Mouse (Mus musculus) thymus, postnatal 4 days (tissue): ENCODE measurements around the gene Alas2.

Experiments
- DNase-seq: peaks from one replicate; pipeline ENCODE4 v3.0.0; 2021

Gene Alas2

DNA sequence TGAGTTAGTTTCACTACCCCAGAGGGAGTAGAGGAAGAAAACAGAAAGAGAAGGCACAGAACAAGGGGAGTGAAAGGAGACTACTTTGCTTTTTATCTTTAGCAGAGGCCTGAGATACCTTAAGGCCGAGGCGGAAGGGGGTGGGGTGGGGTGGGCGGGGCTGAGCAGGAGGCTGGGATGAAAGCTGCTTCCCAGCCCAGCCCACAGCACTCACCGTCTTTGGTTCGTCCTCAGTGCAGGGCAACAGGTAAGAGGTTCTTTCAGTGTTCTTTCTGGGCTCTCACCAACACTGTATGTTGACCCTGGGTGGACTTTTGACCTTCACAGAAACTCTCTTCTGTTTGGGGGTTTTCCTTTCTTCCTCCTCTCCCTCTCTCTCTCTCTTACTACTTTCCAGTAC lies at the start of gene Alas2:
Gene Alas2 (plus strand): TSS at position 137 of the 400 bp plus-strand sequence.
- no peak for DNase-seq

DNA sequence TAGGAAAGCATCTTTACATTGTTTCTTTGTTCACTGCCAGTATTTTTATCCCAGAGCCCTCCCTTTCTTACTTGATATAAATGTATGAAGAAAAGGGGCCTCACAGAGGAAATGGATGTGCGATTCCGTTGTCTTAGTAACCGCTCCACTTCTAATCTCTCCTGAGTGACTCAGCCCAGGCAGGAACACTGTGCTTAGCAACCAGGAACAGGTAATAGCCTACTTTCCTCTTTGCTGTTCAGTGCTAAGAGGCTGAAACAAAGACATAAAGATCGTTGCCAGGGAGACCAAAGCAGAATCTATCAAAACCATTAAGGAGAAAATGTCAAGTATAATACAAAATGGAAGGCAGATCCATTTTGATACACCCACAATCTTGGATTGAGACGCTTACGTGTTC lies 38.5 kb upstream of the Alas2 start:
- DNase-seq, result no peak

DNA sequence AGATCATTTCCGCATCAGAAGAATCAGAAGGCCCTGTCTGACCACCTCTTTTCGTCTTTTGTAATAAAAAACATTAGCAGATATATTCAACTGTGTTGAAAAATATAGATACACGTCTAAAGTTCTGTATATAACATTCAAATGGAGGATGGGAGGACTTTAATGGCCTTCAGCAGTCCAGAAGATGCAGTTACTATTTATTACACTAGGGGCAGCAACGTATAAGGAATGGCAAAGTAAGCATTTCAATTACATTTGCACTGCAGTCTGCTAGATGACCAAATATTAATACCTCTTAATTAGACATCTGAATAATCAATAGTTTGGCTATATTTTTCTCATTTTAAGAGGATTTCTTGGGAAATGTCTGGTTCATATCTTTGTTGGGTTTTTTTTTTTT lies 36.5 kb upstream of the Alas2 start:
- DNase-seq, result no peak

DNA sequence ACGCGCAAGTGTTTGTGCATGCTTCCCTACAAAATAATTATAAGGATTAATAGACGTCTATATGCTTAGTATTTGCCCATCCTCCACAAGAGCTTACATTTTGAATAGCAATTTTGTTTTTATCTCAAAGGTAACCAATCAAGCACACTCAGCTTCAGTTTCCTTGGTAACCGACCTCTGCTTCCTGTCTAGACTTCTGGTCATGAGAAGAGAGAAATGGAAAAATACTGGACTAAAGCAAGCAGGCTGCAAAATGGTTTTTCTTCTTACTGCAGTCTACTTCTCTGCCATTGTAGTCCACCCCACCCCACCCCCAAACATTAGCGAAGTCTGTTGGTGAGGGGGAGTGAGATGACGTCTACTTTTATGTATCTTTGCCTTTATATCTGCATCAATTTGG lies 35.9 kb upstream of the Alas2 start:
- no peak for DNase-seq

DNA sequence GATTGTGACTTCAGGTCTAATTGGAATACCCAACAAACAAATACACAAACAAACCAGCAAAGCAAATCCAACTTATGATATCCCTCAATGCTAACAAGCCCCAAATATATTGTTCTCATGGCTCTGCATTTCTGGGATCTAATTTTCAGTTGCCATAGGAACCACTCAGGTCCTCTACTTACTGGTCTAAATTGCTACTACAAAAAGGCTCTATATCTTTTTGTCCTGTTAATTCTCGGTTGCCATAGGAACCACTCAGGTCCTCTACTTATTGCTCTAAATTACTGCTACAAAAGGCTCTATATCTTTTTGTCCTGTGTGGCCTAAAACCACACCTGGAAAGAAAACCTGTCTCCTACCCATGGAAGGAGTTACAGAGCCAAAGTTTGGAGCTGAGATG lies 33.0 kb upstream of the Alas2 start:
- no peak for DNase-seq

DNA sequence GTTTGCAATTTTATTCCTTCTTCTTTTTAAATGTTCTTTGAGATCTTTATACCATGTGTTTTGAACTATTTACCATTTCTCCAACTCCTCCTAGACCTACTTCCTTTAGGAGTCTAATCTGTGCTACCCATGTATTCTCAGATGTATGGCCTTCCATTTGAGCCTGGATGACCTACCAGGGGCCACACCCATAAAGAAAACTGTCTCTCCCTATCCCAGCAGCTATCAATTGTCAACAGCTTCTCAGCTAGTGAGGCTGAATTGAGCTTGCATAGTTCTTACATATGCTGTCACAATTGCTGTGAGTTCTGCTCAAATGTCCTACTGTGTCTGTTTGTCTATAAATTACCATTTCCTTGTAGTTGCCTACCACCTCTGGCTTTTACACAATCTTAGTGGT lies 31.2 kb upstream of the Alas2 start:
- DNase-seq, result no peak

DNA sequence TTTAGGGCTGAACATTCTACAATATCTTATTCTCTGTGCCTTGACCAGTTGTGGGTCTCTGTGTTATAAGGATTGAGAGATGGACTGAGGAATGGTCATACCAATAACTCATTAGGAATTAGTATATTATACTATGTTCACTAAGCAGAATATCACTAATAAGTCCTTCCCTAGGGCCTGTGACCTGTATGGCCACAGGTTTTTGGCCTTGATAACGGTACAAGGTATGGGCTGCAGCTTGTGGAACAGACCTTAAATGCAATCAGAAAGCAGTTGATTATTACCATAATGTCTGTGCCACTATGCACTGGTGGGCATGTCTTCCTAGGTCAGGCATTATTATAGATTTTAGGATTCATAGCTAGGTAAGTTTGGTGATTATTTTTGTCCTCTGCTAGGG lies 30.7 kb upstream of the Alas2 start:
- DNase-seq, result no peak

DNA sequence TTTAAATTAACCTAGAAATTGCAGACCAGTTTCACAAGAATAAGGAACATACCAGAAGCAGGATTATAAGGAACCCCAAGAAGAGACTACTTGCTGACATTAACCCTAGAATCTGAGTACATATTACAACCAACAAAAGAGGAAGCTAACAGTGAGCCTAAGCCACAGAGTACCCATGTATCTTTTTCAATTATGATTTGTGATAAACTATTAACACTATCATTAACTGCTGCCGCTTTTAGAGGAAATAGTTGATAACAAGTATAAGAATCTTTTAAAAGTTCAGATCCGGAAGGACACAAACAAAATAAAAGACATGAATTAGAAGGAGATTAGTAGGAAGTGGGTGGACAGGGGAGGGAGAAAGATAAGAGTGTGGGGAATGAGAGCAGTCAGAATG lies 7.1 kb upstream of the Alas2 start:
- DNase-seq, result no peak

DNA sequence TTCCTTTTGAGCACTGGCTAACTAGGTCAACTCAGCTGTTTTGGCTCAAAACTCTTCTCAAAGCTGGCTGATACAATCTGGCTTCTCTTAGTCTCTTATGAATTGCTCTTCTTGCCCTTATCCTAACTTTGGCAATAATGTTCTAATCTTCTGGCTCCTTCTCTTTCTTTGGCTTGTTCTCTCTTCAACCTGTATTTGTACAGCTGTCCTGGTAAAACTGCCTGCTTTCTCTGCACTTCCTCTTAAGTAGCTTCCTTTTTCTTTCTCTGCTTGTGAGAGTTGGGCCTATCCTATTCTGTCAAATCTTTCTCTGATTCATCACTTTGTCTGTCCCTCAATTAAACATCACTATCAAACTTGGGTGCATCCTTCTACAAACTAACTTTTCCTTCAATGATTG lies 5.5 kb upstream of the Alas2 start:
- no peak for DNase-seq

DNA sequence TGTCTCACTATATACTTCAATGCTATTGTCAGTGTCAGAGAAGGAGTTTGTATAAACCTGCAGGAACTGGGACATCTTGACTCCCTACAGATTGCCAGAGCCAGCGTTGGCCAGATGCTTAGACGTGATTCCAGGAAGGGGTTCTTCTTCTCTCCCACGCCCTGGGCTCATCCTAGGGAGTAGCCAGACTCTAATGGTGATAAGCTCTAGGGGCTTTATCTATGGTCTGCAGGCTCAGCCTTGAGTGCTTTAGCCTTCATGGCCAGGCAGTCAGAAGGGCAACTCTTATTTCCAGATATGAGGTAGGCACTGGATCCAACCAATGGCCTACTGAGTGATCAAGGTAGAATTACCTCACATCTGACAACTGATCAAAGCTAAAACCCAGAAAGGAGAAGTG lies 2.5 kb downstream of the Alas2 start:
- no peak for DNase-seq

DNA sequence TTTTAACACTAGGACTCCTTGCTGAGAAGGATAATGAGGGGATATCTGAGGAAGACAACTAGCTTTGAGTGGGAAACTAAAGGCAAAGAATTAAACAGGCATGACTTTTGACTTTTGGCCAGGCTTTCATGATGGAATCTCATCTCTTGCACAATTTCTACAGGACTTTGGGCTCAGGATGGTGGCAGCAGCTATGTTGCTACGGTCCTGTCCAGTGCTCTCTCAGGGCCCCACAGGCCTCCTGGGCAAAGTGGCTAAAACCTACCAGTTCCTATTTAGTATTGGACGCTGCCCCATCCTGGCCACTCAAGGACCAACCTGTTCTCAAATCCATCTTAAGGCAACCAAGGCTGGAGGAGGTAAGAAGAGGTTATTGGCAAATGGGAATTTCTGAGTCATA lies 4.8 kb downstream of the Alas2 start:
- DNase-seq, result no peak

DNA sequence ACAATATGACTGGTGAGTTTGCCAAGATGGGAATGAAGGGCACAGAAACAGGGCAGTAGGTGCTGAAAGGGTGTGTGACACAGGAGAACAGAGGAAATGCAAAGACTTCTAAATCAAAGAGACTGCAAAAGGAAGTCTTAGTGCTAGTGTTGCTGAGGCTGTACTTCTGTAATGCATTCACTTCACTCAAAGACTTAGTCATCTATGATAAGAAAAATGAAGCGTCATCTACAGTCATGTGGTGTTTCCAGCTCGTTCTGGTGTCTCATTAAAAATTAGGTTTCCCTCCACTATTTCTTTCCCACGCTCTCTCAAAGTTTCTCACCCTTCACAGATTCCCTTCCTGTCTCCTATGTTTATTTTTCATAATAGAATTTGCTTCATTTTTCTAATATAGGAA lies 6.9 kb downstream of the Alas2 start:
- no peak for DNase-seq

DNA sequence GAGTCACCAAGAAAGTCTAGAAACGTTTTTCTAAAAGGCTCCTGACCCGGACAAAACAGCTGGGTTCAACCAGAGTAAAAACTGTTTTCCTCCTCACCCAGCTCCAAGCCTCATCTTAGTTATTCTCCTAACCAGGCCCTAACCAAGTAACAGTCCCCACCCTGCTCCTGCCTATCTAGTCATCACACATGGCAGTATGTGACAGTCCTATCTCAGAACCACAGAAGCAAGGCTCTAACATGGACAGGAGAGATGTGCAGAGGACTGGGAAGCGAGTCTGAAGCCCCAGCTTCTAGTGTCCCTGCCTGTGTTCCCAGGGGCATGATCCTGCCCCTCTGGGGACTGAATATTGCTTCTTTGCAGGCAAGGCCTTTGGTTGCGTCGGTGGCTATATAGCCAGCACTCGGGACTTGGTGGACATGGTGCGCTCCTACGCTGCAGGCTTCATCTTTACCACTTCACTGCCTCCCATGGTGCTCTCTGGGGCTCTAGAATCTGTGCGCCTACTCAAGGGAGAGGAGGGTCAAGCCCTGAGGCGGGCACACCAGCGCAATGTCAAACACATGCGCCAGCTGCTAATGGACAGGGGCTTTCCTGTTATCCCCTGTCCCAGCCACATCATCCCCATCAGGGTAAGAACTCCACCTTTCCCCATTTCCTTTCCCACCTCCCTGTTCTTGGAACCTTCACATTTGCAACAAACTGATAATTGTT lies 17.6 kb downstream of the Alas2 start:
- DNase-seq, result no peak

DNA sequence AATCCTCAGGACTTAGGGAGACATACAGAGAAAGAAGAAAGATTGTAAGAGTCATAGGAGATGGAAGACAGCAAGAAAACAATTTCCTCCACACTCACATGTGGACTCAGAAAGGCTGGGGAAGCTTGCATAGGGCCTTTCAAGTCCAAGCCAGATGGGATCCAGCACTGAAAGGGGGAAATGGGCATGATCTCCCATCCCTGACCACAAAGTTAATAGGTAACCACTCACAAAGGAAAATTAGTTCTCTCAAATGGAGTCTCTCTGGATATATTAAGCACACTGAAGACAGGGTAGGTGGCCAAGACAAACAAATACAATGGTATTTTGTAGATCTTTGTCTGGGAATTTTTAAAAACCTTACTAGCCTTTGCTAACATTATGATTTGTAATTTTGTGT lies 34.7 kb downstream of the Alas2 start:
- no peak for DNase-seq

DNA sequence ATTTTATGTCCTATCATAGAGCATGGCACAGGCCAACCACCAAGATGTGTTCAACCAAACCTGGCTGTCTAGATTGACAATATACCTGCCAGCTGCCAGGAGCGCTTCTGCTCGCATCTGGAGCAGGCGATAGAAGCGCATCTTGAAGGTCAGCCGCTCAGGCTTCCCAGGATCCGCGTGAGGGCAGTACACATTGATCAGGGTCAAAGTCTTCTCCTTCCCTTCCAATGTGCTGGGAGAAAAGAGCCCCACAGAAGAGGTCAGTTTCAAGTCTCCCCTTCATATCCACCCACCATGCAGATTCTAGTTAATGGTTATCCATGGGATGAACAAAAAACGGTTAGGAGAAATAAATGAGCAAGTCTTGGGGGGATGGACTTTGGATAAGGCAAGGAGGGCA lies 37.9 kb downstream of the Alas2 start:
- DNase-seq, result no peak

DNA sequence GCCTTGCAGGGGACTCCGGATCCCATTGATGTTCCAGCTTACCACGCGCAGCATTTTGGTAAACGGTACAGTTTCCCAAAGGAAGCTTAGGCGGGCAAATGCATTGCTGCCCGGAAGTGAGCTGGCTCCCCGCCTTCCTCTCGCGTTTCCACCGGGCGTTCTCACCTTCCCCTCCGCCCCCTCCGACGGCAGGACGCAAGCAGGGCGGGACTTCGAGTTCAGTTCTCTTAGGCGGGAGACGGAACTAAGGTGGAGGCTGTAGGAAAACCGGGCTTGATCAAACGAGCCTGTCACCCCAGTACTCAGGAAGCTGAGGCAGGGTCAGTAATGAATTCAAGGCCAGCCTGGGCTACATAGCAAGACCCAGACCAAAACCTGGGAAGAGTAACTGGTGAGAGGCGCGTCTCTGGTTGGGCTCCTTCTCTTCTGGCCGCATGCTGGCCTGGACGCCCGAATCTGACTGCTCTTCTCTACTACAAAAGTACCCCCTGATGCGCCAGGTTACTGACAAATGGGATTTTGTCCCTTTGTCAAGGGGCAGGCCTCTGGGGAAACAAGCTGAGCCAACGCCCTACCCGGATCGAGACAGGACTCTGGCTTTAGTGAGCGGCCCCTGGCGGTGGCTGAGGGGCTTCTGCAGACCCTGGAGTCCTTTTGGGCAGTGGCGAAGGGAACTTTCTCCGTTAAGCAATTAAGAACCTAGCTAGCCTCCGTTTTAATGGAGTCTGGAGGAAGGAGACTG lies 41.0 kb downstream of the Alas2 start, which contains the start of gene Pfkfb1:
Gene Pfkfb1 (plus strand): TSS at position 207 of the 742 bp plus-strand sequence.
- peak; percentile 78 for DNase-seq

DNA sequence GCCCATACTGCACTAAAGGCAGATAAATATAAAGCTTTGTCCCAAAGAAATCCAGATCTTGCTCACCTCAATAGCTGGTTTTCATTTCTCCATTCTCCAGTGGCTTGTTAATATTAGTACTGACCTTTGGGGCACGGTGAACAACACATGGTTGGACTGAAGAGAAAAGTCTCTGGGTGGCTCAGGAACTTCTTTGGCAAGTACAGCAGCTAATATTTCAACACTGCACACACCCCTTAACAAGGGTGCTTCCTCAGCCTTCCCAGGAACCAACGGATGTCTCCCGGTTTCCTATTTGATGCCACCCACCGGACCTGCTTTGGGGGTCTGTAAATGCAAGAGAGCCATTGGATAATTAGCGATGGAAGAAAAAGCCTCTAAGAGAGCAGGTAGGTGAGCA lies 42.5 kb downstream of the Alas2 start, which contains the start of gene Apex2:
Gene Apex2 (minus strand): TSS at position 173 of the 400 bp plus-strand sequence.
- no peak for DNase-seq

DNA sequence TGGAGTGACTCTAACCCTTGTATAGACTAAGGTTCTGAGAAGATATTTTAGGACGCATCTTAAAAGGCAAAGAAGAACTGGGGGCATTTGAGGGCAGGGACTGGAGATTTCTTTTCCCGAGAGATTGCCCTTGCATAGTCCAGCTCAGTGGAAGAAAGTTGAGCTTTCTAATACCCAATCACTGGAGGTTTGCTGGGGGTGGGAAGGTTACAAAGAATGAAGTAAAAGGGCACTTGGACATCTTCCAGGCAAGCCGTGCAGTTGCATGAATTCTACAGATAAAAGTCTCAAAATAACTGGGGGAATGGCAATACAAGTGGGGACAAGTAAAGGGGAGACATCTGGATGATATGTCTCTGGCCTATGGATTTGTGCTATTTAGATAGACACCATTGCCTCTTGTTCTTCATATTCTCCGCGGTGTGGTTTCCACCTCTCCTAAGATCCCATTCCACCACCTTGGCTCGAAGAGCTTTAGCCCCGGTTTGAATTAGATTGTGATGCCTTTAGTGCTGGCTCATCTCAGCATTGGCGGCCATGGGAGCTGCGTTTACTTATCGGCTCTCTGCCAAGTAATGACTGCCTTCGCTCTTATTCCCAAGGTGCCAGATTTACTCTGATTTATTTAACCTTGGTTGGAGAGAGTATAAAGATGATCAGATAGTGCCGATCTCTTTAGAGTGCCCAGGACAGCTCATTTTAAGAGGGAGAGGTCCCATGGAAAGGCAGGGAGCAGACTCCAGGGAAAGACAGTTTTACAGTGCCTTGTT lies 46.3 kb downstream of the Alas2 start:
- no peak for DNase-seq

DNA sequence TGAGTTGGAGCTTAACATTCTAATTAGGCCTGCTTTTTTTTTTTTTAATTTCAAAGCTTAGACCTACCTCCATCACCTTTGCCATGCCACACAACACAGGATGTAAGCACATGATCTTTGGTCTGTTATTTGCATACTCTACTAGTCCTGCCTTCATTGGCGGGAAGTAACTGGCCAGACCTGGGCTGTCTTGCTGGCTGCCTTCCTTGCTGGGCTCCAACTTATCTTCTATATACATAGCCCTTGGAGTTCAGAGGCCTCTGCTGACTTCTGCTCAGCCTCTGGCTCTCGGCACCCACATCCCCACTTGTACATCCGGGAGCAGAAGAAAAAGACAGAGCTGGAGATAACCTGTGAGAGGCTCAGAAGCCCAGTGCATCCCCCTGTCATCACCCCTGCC lies 47.0 kb downstream of the Alas2 start:
- DNase-seq, result no peak

DNA sequence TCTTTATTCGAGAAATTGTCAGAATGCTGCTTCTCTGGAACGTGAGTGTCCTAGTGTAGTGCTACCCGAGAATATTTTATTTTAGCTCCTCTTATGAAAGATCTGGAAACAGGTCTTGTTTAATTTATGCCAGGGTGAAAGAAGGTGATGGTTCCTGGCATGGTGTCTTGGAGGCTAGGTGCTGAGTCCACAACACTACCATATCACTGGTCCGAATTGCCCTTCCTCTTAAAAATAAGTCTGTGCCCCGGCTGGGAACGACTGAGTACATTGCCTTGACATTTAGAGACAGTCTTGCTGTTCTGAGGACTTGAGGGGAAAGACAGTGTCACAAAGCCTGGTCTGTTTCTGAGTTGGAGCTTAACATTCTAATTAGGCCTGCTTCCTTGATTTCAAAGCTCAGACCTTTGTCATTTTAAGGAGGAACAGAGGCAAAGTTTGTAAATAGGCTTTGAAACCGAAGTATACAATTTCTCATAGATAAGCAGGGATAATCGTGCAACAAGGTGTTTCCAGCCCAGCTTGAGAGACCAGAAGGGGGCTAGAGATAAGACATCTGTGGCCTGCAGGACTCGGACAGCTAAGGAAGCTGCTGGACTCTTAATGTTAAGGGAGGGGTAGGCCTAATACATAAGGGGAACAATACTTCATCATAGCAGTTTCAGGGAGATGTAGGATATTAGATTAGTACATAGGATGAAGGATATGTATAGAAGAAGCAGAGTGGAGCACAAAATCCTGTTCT lies 48.0 kb downstream of the Alas2 start:
- no peak for DNase-seq

DNA sequence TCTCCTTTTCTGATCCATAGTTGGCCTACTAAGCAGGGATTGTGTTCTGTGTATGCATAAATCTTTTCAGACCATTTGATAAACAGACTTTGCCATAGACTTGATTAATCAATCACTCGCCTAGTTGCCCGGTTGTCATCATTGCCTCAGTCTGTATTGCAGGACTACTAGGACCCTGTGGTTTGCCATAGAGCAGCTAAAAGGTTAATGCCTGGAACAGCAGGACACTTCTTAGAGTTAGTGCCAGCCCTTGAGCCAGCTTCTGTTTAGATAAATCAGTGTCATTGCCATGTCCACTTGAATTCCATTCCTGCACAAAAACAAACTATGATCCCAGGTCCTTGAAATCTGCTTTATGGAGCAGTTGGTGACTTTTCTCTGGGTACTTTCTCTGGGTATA lies 51.7 kb downstream of the Alas2 start:
- no peak for DNase-seq
